Mouse (Mus musculus) liver, embryonic 16.5 days (tissue): ENCODE measurements around the gene Mrln. TPM values are rescaled to one million over a fixed set of nuclear protein-coding genes. Genes with fewer than 3 reads are reported as not detected.

Source experiments
- ATAC-seq: fragments of 200-750 bp; cut with Nextera tagmentation; 2 replicates; pipeline ENCODE4 v1.8.0; 2017; ENCODE audit warnings: low read depth, mild to moderate bottlenecking, moderate number of reproducible peaks, moderate library complexity
- H3K27ac ChIP-seq: fragments of 300-500 bp; sonication (generic); 2 replicates; pipeline ENCODE4 v1.5.1; 2014; ENCODE audit warnings: mild to moderate bottlenecking, low read length
- H3K27me3 ChIP-seq: fragments of 300-500 bp; sonication (generic); 2 replicates; pipeline ENCODE4 v1.6.1; 2014; ENCODE audit warnings: low read depth, low read length, mixed read lengths; ENCODE audit not compliant: control insufficient read depth, insufficient read depth
- H3K36me3 ChIP-seq: fragments of 300-500 bp; sonication (generic); 2 replicates; pipeline ENCODE4 v1.6.1; 2014; ENCODE audit warnings: mild to moderate bottlenecking; ENCODE audit not compliant: control insufficient read depth, insufficient read depth
- H3K4me1 ChIP-seq: fragments of 300-500 bp; sonication (generic); 2 replicates; pipeline ENCODE4 v1.6.1; 2014; ENCODE audit warnings: low read depth, low read length, mixed read lengths; ENCODE audit not compliant: control insufficient read depth
- H3K4me2 ChIP-seq: fragments of 300-500 bp; sonication (generic); 2 replicates; pipeline ENCODE4 v1.6.1; 2014; ENCODE audit warnings: low read depth, low read length, mixed read lengths
- H3K4me3 ChIP-seq: fragments of 300-500 bp; sonication (generic); 2 replicates; pipeline ENCODE4 v1.5.1; 2014; ENCODE audit warnings: low read depth, mild to moderate bottlenecking, low read length
- H3K9ac ChIP-seq: fragments of 300-500 bp; sonication (generic); 2 replicates; pipeline ENCODE4 v1.6.1; 2014; ENCODE audit warnings: low read depth, low read length
- H3K9me3 ChIP-seq: fragments of 300-500 bp; sonication (generic); replicated peaks from 2 replicates; pipeline ENCODE4 v1.6.1; 2016; ENCODE audit warnings: low read length; ENCODE audit not compliant: control insufficient read depth
- whole genome bisulfite sequencing: fragments of 180-500 bp; shearing (Covaris S2); extraction: QIAGEN DNeasy Blood & Tissue Kit; methylation state at CpG from one replicate; pipeline ENCODE4 v1.1.7; 2014; ENCODE audit not compliant: insufficient replicate concordance; 5-methylcytosine and 5-hydroxymethylcytosine counted together
- polyA plus RNA-seq: library from polyadenylated mRNA; unstranded; fragments of >200 nt; fragmentation: Nextera tagmentation; extraction: Ambion mirVana; gene quantifications from 2 replicates; pipeline ENCODE4 v1.2.1, GENCODE M21; 2015

Gene Mrln
- polyA plus RNA-seq, 1 experiment from 2014 or later, result 1.3 TPM

GRCm38 (mm10) chr10:70186136-70186535 lies 18.3 kb upstream of the Mrln start:
- Histone ChIP-seq H3K4me2 (no peak overlapping the region), H3K9me3 (no peaks in the 10 kb centered on the region), H3K27me3 (no peaks in the 10 kb centered on the region), H3K36me3 (peaks cover 21% of the 10 kb centered on the region), H3K4me3 (no peak overlapping the region), H3K27ac (no peak overlapping the region), H3K4me1 (no peaks in the 10 kb centered on the region; the same call in 1 of the 2 replicates), H3K9ac (no peak overlapping the region)
- 60% methylated on average over 9 of the region's 9 CpGs for WGBS
- no peak for ATAC-seq

- Histone ChIP-seq H3K9ac (no peak overlapping the region), H3K4me1 (no peaks in the 10 kb centered on the region; the same call in 1 of the 2 replicates), H3K9me3 (no peaks in the 10 kb centered on the region), H3K4me2 (no peak overlapping the region), H3K4me3 (no peak overlapping the region), H3K36me3 (peaks cover 23% of the 10 kb centered on the region), H3K27ac (no peak overlapping the region), H3K27me3 (no peaks in the 10 kb centered on the region)
- WGBS, result 62% methylated on average over 7 of the region's 7 CpGs
- ATAC-seq, result no peak
Observed at GRCm38 (mm10) chr10:70186586-70186985, 17.9 kb upstream of the Mrln start.

GRCm38 (mm10) chr10:70189864-70190263 lies 14.6 kb upstream of the Mrln start:
- no peaks in the 10 kb centered on the region for H3K9me3 ChIP-seq
- H3K9ac ChIP-seq, result no peak overlapping the region
- no peak overlapping the region for H3K4me3 ChIP-seq
- WGBS, result 85% methylated on average over 13 of the region's 13 CpGs
- H3K4me1 ChIP-seq, result no peaks in the 10 kb centered on the region; the same call in 1 of the 2 replicates
- H3K27me3 ChIP-seq, result no peaks in the 10 kb centered on the region
- H3K4me2 ChIP-seq, result no peak overlapping the region
- no peak for ATAC-seq
- H3K27ac ChIP-seq, result no peak overlapping the region
- H3K36me3 ChIP-seq, result peaks cover 25% of the 10 kb centered on the region

GRCm38 (mm10) chr10:70194283-70194682 lies 10.2 kb upstream of the Mrln start:
- no peaks in the 10 kb centered on the region for H3K27me3 ChIP-seq
- H3K36me3 ChIP-seq, result peaks cover 10% of the 10 kb centered on the region; the same call in 1 of the 2 replicates
- H3K9ac ChIP-seq, result no peak overlapping the region
- H3K4me1 ChIP-seq, result peaks cover 7% of the 10 kb centered on the region
- no peak overlapping the region for H3K4me2 ChIP-seq
- WGBS, result 62% methylated on average over 9 of the region's 9 CpGs
- no peak overlapping the region for H3K4me3 ChIP-seq
- no peak overlapping the region for H3K27ac ChIP-seq
- ATAC-seq, result no peak
- H3K9me3 ChIP-seq, result no peaks in the 10 kb centered on the region

- H3K9ac ChIP-seq, result peak overlapping the region; percentile 46; the same call in 1 of the 2 replicates
Observed at GRCm38 (mm10) chr10:70195279-70195678, 9.2 kb upstream of the Mrln start.

GRCm38 (mm10) chr10:70195786-70196185 lies 8.7 kb upstream of the Mrln start:
- ATAC-seq, result peak; percentile 73
- H3K4me2 ChIP-seq, result peak overlapping the region; percentile 29; the same call in 1 of the 2 replicates
- no peaks in the 10 kb centered on the region for H3K9me3 ChIP-seq
- H3K36me3 ChIP-seq, result peaks cover 5% of the 10 kb centered on the region; the same call in 1 of the 2 replicates
- H3K4me3 ChIP-seq, result no peak overlapping the region
- H3K27ac ChIP-seq, result peak overlapping the region; percentile 74
- peak overlapping the region; percentile 46; the same call in 1 of the 2 replicates for H3K9ac ChIP-seq
- no peaks in the 10 kb centered on the region for H3K27me3 ChIP-seq
- peaks cover 7% of the 10 kb centered on the region for H3K4me1 ChIP-seq
- WGBS, result 37% methylated on average over 7 of the region's 7 CpGs

More at GRCm38 (mm10) chr10:70195279-70195678, 9.2 kb upstream of the Mrln start:
- ATAC-seq, result peak; percentile 74
- peaks cover 5% of the 10 kb centered on the region; the same call in 1 of the 2 replicates for H3K36me3 ChIP-seq
- H3K4me1 ChIP-seq, result peaks cover 7% of the 10 kb centered on the region
- H3K27me3 ChIP-seq, result no peaks in the 10 kb centered on the region
- H3K27ac ChIP-seq, result peak overlapping the region; percentile 74
- no peaks in the 10 kb centered on the region for H3K9me3 ChIP-seq
- 27% methylated on average over 7 of the region's 7 CpGs for WGBS
- H3K4me3 ChIP-seq, result no peak overlapping the region
- H3K4me2 ChIP-seq, result peak overlapping the region; percentile 29

- H3K4me1 ChIP-seq, result peaks cover 7% of the 10 kb centered on the region
- 73% methylated on average over 6 of the region's 6 CpGs for WGBS
Observed at GRCm38 (mm10) chr10:70196666-70197065, 7.8 kb upstream of the Mrln start.

GRCm38 (mm10) chr10:70197601-70198000 lies 6.9 kb upstream of the Mrln start:
- no peak for ATAC-seq
- 68% methylated on average over 2 of the region's 2 CpGs for WGBS
- H3K9me3 ChIP-seq, result no peaks in the 10 kb centered on the region

More at GRCm38 (mm10) chr10:70196666-70197065, 7.8 kb upstream of the Mrln start:
- Histone ChIP-seq H3K27ac (no peak overlapping the region), H3K9me3 (no peaks in the 10 kb centered on the region), H3K4me2 (no peak overlapping the region), H3K27me3 (no peaks in the 10 kb centered on the region), H3K36me3 (peaks cover 2% of the 10 kb centered on the region; the same call in 1 of the 2 replicates), H3K4me3 (no peak overlapping the region), H3K9ac (no peak overlapping the region)
- ATAC-seq, result no peak

GRCm38 (mm10) chr10:70198012-70198411 lies 6.5 kb upstream of the Mrln start:
- Histone ChIP-seq H3K9ac (no peak overlapping the region), H3K4me2 (no peak overlapping the region), H3K4me3 (no peak overlapping the region), H3K4me1 (peaks cover 7% of the 10 kb centered on the region), H3K27ac (no peak overlapping the region), H3K9me3 (no peaks in the 10 kb centered on the region), H3K27me3 (no peaks in the 10 kb centered on the region), H3K36me3 (no peaks in the 10 kb centered on the region)
- ATAC-seq, result no peak
- 58% methylated on average over 6 of the region's 6 CpGs for WGBS

More at GRCm38 (mm10) chr10:70197601-70198000, 6.9 kb upstream of the Mrln start:
- H3K27ac ChIP-seq, result no peak overlapping the region
- peaks cover 7% of the 10 kb centered on the region for H3K4me1 ChIP-seq
- H3K4me2 ChIP-seq, result no peak overlapping the region
- peaks cover 2% of the 10 kb centered on the region; the same call in 1 of the 2 replicates for H3K36me3 ChIP-seq
- H3K4me3 ChIP-seq, result no peak overlapping the region
- no peak overlapping the region for H3K9ac ChIP-seq
- H3K27me3 ChIP-seq, result no peaks in the 10 kb centered on the region
